Mouse (Mus musculus): ENCODE results near the gene Hist1h3e.
"Not testable (repeated sequence)": the region's sequence is repeated elsewhere in the genome, so short reads cannot be mapped to it uniquely, and the experiment has no call there.

Gene Hist1h3e

GRCm38 (mm10) chr13:23570261-23571021, 8.3 kb upstream of the Hist1h3e start:
- in situ Hi-C loops (cut with MboI), result not testable (repeated sequence)

DNA sequence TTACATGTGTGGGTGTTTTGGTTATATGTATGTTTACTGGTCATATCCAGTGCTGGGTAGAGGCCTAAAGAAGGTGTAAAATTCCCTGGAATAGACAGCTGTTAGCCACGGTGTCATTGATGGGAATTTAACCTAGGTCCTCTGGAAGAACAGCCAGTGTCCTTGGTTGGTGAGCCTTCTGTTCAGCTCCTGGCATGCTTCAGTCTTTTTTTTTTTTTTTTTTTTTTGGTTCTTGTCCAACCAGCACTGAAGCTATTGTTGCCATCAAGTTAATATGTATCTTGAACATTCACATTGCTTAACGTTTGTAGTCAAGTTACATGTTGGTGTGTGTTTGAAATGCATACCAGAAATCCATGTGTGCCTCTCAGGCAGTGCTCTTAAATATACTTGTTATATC, 2.3 kb upstream of the Hist1h3e start:
- in situ Hi-C loops (cut with MboI), result no loop called here

GRCm38 (mm10) chr13:23562699-23563462, 712 bp upstream of the Hist1h3e start:
- in situ Hi-C loops (cut with MboI), result no loop called here

DNA sequence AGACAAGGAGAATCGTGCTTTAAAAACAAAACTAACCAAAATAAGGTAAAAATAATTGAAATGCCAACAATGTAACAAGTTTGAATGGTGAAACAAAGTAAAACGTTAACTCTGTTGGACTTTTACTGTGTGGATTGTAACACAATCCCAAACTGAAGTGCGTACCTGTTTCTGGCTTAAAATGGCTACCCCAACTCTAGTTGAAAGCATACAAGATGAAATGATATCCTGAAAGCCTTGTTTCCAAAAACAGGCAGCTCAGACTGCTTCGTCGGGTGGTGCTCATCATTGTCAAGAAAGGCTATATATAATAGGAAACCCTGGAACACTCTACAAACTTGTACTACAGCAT, 662 bp downstream of the Hist1h3e start:
- in situ Hi-C loops (cut with MboI), result not testable (repeated sequence)

- in situ Hi-C loops (cut with MboI), result not testable (repeated sequence)
These were observed 1.5 kb downstream of the Hist1h3e start for GRCm38 (mm10) chr13:23560699-23561098.

- in situ Hi-C loops (cut with MboI), result loop anchor here (10.0 kb wide), 2 partner anchors 188 to 1732 kb away; partner anchors contain the start of genes Hist1h2bb and Hist1h3c
These were observed 5.3 kb downstream of the Hist1h3e start for GRCm38 (mm10) chr13:23556906-23557305.

DNA sequence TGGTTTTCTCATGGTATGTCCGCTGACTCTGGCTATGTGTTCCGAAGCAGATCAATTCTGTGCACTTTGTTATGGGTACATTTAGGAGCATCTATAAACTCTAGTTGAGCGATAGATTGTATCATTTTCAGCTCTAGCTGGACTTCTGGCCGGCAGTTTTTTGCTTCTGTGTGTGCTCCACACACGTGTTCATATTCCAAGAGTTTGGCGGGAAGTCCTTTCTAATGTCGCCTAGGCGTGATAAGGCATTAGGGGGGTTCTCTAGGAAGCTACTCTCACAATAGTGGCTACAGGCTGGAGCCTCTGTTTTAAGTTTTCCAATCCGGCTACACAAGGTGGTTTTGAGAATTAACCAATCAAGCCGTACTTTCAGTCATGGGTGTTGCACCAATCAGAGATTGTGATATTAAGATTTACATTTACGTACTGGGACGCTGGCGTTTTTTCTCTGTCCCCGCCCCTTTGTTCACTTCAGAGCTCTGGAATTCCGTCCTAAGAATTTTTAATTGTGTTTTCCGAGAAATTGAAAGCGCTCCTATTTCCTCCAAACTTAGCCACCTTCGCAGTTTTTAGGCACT, 6.2 kb downstream of the Hist1h3e start:
- in situ Hi-C loops (cut with MboI), result loop anchor here (10.0 kb wide), 2 partner anchors 189 to 1731 kb away; partner anchors contain the start of genes Hist1h2bb and Hist1h3c

DNA sequence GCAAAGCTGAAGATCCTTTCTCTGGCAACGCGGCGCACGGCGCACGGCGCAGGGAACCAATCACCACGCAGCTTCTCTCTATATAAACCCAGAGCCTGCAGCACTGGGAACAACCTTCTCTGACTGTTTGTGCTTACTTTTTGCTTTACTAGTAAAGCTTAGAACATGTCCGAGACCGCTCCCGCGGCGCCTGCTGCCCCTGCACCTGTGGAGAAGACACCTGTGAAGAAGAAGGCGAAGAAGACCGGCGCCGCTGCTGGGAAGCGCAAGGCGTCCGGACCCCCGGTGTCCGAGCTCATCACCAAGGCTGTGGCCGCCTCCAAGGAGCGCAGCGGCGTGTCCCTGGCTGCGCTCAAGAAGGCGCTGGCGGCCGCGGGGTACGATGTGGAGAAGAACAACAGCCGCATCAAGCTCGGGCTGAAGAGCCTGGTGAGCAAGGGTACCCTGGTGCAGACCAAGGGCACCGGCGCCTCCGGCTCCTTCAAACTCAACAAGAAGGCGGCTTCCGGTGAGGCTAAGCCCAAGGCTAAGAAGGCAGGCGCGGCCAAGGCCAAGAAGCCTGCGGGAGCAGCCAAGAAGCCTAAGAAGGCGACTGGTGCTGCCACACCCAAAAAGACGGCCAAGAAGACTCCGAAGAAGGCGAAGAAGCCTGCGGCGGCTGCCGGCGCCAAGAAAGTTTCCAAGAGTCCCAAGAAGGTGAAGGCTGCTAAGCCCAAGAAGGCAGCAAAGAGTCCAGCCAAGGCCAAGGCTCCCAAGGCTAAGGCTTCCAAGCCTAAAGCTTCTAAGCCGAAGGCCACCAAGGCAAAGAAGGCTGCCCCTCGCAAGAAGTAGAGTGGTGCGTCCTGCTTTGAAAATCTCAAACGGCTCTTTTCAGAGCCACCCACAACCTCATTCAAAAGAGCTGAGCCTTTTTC, 7.0 kb downstream of the Hist1h3e start:
- in situ Hi-C loops (cut with MboI), result loop anchor here (10.0 kb wide), 2 partner anchors 190 to 1730 kb away; partner anchors contain the start of genes Hist1h2bb and Hist1h3c

GRCm38 (mm10) chr13:23554393-23554792, 7.8 kb downstream of the Hist1h3e start:
- in situ Hi-C loops (cut with MboI), result loop anchor here (10.0 kb wide), 2 partner anchors 190 to 1730 kb away; partner anchors contain the start of genes Hist1h2bb and Hist1h3c

DNA sequence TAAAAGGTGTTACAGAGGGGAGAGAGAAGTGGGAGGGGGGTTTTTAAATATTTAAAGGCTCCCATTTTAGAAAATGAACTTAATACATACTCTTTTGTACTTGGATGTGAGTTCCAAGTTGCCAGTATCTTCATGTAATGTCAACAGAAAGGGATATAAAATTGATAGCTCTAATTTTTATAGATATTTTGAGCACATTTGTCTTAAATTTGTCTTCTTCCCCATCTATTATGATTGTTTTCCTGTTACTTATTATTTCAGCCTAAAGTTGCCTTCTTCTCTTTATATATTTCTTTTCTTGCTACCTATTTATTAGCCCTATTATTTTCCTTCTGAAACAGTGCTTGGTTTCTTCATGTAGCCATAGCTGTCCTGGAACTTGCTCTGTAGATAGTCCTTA, 9.2 kb downstream of the Hist1h3e start, which contains the start of gene Hist1h1d:
Hist1h1d (plus strand) TSS at position 301 of the 400 bp plus-strand sequence.
- in situ Hi-C loops (cut with MboI), result loop anchor here (10.0 kb wide), 2 partner anchors 192 to 1728 kb away; partner anchors contain the start of genes Hist1h2bb and Hist1h3c

- in situ Hi-C loops (cut with MboI), result loop anchor here (10.0 kb wide), 2 partner anchors 193 to 1727 kb away; partner anchors contain the start of genes Hist1h2bb and Hist1h3c
These were observed 9.9 kb downstream of the Hist1h3e start for GRCm38 (mm10) chr13:23551931-23552914.

DNA sequence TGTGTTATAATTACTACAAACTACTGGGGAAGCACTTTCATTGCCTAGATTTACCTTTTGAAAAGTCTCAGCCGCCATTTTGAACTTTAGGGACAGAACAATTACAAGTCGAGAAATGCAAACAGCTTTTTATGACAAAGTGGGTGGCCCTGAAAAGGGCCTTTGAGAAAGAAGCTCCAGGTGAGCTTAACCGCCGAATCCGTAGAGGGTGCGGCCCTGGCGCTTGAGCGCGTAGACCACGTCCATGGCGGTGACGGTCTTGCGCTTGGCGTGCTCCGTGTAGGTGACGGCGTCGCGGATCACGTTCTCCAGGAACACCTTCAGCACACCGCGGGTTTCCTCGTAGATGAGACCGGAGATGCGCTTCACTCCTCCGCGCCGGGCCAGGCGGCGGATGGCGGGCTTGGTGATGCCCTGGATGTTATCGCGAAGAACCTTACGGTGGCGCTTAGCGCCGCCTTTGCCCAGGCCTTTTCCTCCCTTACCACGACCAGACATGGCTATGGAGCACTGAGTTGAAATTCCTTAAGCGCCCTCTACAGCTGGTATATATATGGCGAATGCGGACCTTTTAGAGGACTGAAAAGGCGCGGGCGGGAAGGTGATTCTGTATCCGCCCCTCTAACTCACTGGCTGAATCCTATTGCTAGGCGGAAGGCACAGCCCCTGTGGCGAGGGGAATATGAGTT, 10.9 kb downstream of the Hist1h3e start, which contains the start of gene Hist1h4f:
Hist1h4f (minus strand) TSS at position 503 of the 689 bp plus-strand sequence.
- in situ Hi-C loops (cut with MboI), result loop anchor here (10.0 kb wide), 2 partner anchors 194 to 1726 kb away; partner anchors contain the start of genes Hist1h2bb and Hist1h3c

DNA sequence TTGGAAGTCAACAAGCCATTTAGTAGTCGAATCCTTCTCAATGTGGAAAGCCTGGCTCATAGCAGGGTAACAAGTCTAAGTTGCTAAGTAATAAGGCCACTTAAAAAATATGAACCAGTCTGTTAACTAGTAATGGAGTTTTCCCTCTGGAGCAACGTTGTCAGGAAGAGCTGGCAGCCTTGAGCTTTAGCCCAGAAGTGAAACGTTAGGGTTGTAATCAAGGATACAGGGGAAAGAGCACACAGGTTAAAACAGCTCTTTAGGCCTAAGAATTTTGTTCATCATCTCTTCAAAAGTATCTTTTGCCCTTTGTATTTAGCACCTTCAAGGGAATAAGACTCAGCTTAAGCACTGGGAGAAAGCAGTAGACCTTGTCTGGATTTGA, 11.4 kb downstream of the Hist1h3e start:
- in situ Hi-C loops (cut with MboI), result loop anchor here (10.0 kb wide), 2 partner anchors 194 to 1726 kb away; partner anchors contain the start of genes Hist1h2bb and Hist1h3c

- in situ Hi-C loops (cut with MboI), result no loop called here
These were observed 15.5 kb downstream of the Hist1h3e start for GRCm38 (mm10) chr13:23546694-23547093.

GRCm38 (mm10) chr13:23544787-23545120, 17.4 kb downstream of the Hist1h3e start:
- in situ Hi-C loops (cut with MboI), result not testable (repeated sequence)

DNA sequence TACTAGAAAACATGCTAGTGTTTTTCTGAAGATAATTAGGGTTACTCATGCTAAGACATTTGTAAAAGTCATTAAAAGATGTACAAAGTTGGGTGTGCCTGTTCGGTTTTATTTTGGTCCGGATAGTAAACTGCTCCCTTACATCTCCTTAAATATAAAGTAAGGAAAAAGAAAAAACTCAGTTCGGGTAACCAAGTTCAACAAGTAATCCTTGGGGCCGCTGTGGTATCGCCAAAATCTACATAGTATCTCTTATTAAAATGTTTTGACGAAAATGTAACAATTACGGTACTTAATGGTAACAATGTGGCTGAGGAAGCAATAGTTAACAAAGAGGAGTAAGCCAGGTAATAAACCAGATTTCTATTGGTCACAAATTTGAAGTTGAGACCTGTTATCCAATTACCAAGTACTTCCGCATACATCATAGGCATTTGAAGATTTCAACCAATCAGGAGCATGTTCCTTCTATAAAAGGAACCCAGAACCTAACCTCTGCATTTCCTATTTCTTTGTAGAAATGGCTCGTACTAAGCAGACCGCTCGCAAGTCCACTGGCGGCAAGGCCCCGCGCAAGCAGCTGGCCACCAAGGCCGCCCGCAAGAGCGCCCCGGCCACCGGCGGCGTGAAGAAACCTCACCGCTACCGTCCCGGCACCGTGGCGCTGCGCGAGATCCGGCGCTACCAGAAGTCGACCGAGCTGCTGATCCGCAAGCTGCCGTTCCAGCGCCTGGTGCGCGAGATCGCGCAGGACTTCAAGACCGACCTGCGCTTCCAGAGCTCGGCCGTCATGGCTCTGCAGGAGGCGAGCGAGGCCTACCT, 18.0 kb downstream of the Hist1h3e start, which contains the start of gene Hist1h3f:
Hist1h3f (plus strand) TSS at position 88 of the 822 bp plus-strand sequence.
- in situ Hi-C loops (cut with MboI), result no loop called here

- in situ Hi-C loops (cut with MboI), result not testable (repeated sequence)
These were observed 19.1 kb downstream of the Hist1h3e start, which contains the start of gene Hist1h2bh for GRCm38 (mm10) chr13:23542999-23543607. Hist1h2bh (minus strand) TSS chr13:23543392.
